8 mouse cellular contexts compared by ENCODE assay signal in the genomic region with DNA sequence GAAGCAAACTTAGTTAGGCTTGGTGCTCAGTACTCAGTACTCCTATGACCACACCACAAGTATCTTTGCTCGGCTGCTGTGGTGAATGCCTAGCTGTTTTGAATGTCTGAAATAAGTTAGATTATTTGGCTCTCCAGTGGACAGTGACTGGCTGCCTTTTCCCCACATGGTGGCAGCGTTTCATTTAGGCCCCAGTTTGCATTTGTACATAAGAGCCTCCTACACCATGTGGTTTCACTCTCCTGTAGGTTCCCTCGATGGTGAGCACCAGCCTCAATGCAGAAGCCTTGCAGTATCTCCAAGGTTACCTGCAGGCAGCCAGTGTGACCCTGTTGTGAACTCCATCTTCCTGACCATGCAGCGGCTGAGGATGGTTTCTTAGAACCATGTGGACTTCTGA. TPM values are rescaled to one million over a fixed set of nuclear protein-coding genes. Genes with fewer than 3 reads are reported as not detected.
A peak's percentile ranks its signal among the peaks of the same experiment; 100 is the strongest.
DNase-seq lines count a peak whose midpoint lies in the region; ATAC-seq and TF ChIP-seq lines count a peak whose summit lies in the region.

No protein-coding gene starts in this region.

- peaks cover 6% of the 10 kb centered on the region for H3K36me3 ChIP-seq in kidney, adult 2 months (ENCODE audit: control insufficient read depth, insufficient read depth, low read length)
- H3K36me3 ChIP-seq in ES-Bruce4 (ENCODE audit: control insufficient read depth, insufficient read depth, low read length, poor library complexity, severe bottlenecking): peaks cover 86% of the 10 kb centered on the region
- H3K36me3 ChIP-seq in liver, postnatal 0 days (replicated peaks; ENCODE audit: insufficient read depth, low read length): peaks cover 89% of the 10 kb centered on the region
- peaks cover 100% of the 10 kb centered on the region for H3K36me3 ChIP-seq in forebrain, embryonic 10.5 days (replicated peaks)

- no peak overlapping the region for H3K27ac ChIP-seq in kidney, adult 2 months (ENCODE audit: insufficient read depth, low read depth, low read length)
- no peak overlapping the region for H3K27ac ChIP-seq in ES-Bruce4 (ENCODE audit: insufficient read depth, low read length)
- H3K27ac ChIP-seq in liver, postnatal 0 days (ENCODE audit: low read depth): no peak overlapping the region
- no peak overlapping the region for H3K27ac ChIP-seq in forebrain, embryonic 10.5 days

- H3K9ac ChIP-seq in ES-Bruce4 (ENCODE audit: low read depth, poor library complexity, severe bottlenecking): no peak overlapping the region
- H3K9ac ChIP-seq in liver, postnatal 0 days (replicated peaks): no peak overlapping the region

- 46% methylated on average over 4 of the region's 4 CpGs for WGBS in kidney, adult 2 months
- 53% methylated on average over 4 of the region's 4 CpGs for WGBS in liver, postnatal 0 days (ENCODE audit: insufficient replicate concordance)
- WGBS in forebrain, embryonic 10.5 days: 78% methylated on average over 4 of the region's 4 CpGs

- TF ChIP-seq EP300 in ES-Bruce4 (IDR thresholded peaks at IDR 0.05; ENCODE audit: insufficient read depth, low read depth, low read length): no peak
- no peak for TF ChIP-seq EP300 in liver, postnatal 0 days (IDR thresholded peaks at IDR 0.05; ENCODE audit: low read depth)

- ATAC-seq in liver, postnatal 0 days: peak; percentile 49; the same call in 1 of the 2 replicates
- ATAC-seq in monocyte, adult 5-6 weeks (replicated peaks; ENCODE audit: insufficient number of reproducible peaks, low FRiP score, low TSS enrichment, poor library complexity, severe bottlenecking): no peak

- H3K27me3 ChIP-seq in kidney, adult 2 months (replicated peaks; ENCODE audit: control insufficient read depth, insufficient read depth, low read length): no peaks in the 10 kb centered on the region
- no peaks in the 10 kb centered on the region for H3K27me3 ChIP-seq in ES-Bruce4 (ENCODE audit: control insufficient read depth, insufficient read depth, low read length, poor library complexity, severe bottlenecking)
- H3K27me3 ChIP-seq in liver, postnatal 0 days (ENCODE audit: insufficient read depth, low read length): no peaks in the 10 kb centered on the region
- H3K27me3 ChIP-seq in forebrain, embryonic 10.5 days (ENCODE audit: poor library complexity, severe bottlenecking): no peaks in the 10 kb centered on the region

- TF ChIP-seq POLR2A in kidney, adult 2 months (IDR thresholded peaks at IDR 0.05; ENCODE audit: low read depth, low read length): no peak
- TF ChIP-seq POLR2A in ES-Bruce4 (IDR thresholded peaks at IDR 0.05; ENCODE audit: insufficient read depth, low read length): no peak

- TF ChIP-seq CTCF in kidney, adult 2 months (conservative IDR thresholded peaks at IDR 0.05; ENCODE audit: insufficient read depth, insufficient read length, low read depth, low read length): peak; percentile 52
- TF ChIP-seq CTCF in ES-Bruce4 (IDR thresholded peaks at IDR 0.05; ENCODE audit: low read depth, low read length): peak; percentile 31
- TF ChIP-seq CTCF in liver, postnatal 0 days (IDR thresholded peaks at IDR 0.05; ENCODE audit: low read depth): peak; percentile 60

- H3K9me3 ChIP-seq in ES-Bruce4 (replicated peaks; ENCODE audit: control insufficient read depth, insufficient read depth, low read length, poor library complexity, severe bottlenecking): no peaks in the 10 kb centered on the region
- no peaks in the 10 kb centered on the region for H3K9me3 ChIP-seq in liver, postnatal 0 days (ENCODE audit: low read length)
- H3K9me3 ChIP-seq in forebrain, embryonic 10.5 days: no peaks in the 10 kb centered on the region

- H3K4me3 ChIP-seq in kidney, adult 2 months (ENCODE audit: insufficient read depth, low read depth, low read length): no peak overlapping the region
- H3K4me3 ChIP-seq in ES-Bruce4 (ENCODE audit: low read depth, low read length): no peak overlapping the region
- no peak overlapping the region for H3K4me3 ChIP-seq in liver, postnatal 0 days (ENCODE audit: low read depth, low read length)
- H3K4me3 ChIP-seq in forebrain, embryonic 10.5 days: no peak overlapping the region

- H3K4me2 ChIP-seq in liver, postnatal 0 days (ENCODE audit: low read depth, low read length): no peak overlapping the region

- DNase-seq in kidney, adult 2 months: peak; percentile 10
- no peak for DNase-seq in kidney, adult 18-20 months
- DNase-seq in embryo, embryonic 9.5 days (ENCODE audit: extremely low spot score): peak; percentile 39
- peak; percentile 24 for DNase-seq in liver, postnatal 0 days
- DNase-seq in right cerebral cortex, postnatal 4 days: no peak
- no peak for DNase-seq in forebrain, embryonic 10.5 days (ENCODE audit: extremely low spot score, low spot score)

- H3K4me1 ChIP-seq in kidney, adult 2 months (ENCODE audit: control insufficient read depth, insufficient read depth, low read length): no peaks in the 10 kb centered on the region
- no peaks in the 10 kb centered on the region for H3K4me1 ChIP-seq in ES-Bruce4 (ENCODE audit: control insufficient read depth, insufficient read depth, low read length)
- no peaks in the 10 kb centered on the region for H3K4me1 ChIP-seq in liver, postnatal 0 days (ENCODE audit: insufficient read depth)
- no peaks in the 10 kb centered on the region for H3K4me1 ChIP-seq in forebrain, embryonic 10.5 days

RNA-seq across cellular contexts. Expression of gene Cse1l, which starts 39.6 kb away (rescaled TPM):
- 15.8 TPM in 2 replicates for polyA plus RNA-seq in kidney, adult 2 months (2012; rRNA removed)
- polyA plus RNA-seq in ES-Bruce4 (2011; ENCODE audit: insufficient read depth, insufficient read length, low read depth, missing spikeins): 273 and 298 TPM in 2 replicates
- 19.0 and 23.3 TPM in 2 replicates for polyA plus RNA-seq in liver, postnatal 0 days (2015; fragmentation: Nextera tagmentation; extraction: Ambion mirVana)
- 226 and 242 TPM in 2 replicates for polyA plus RNA-seq in forebrain, embryonic 10.5 days (2016; fragmentation: Nextera tagmentation; extraction: Ambion mirVana)
- total RNA-seq in monocyte, adult 5-6 weeks (2017): 70.7 to 108 TPM (median 105 TPM) in 3 replicates

RNA-seq across cellular contexts. Expression of gene Stau1, which starts 50.6 kb away (rescaled TPM):
- polyA plus RNA-seq in kidney, adult 2 months (2012; rRNA removed): 25.7 and 34.2 TPM in 2 replicates
- 50.1 and 55.4 TPM in 2 replicates for polyA plus RNA-seq in ES-Bruce4 (2011; ENCODE audit: insufficient read depth, insufficient read length, low read depth, missing spikeins)
- polyA plus RNA-seq in liver, postnatal 0 days (2015; fragmentation: Nextera tagmentation; extraction: Ambion mirVana): 28.6 and 31.5 TPM in 2 replicates
- polyA plus RNA-seq in forebrain, embryonic 10.5 days (2016; fragmentation: Nextera tagmentation; extraction: Ambion mirVana): 87.9 and 91.6 TPM in 2 replicates
- total RNA-seq in monocyte, adult 5-6 weeks (2017): 48.5 to 62.6 TPM (median 52.8 TPM) in 3 replicates

Comparison
In these comparisons a context has a peak if more than half of its experiments do, and no peak if none do; other contexts are left out.
1. DNase-seq: peak in kidney, adult 2 months (single experiment), embryo, embryonic 9.5 days (single experiment) and liver, postnatal 0 days (single experiment); none in kidney, adult 18-20 months (single experiment), right cerebral cortex, postnatal 4 days (single experiment) and forebrain, embryonic 10.5 days (single experiment).
2. Peak in every context shown above with its lines, with median percentiles within 50 percentile points of each other: CTCF ChIP-seq.